Mouse (Mus musculus) kidney, postnatal 0 days (tissue): ENCODE measurements around the gene Gpr35. TPM values are rescaled to one million over a fixed set of nuclear protein-coding genes. Genes with fewer than 3 reads are reported as not detected.
A peak's percentile ranks its signal among the peaks of the same experiment; 100 is the strongest.

Experiments used
- ATAC-seq: fragments of 200-750 bp; cut with Nextera tagmentation; replicated peaks from 2 replicates; pipeline ENCODE4 v1.8.0; 2017; ENCODE audit warnings: low read depth, moderate number of reproducible peaks, moderate TSS enrichment, moderate library complexity; ENCODE audit not compliant: low FRiP score
- DNase-seq: peaks from one replicate; pipeline ENCODE4 v3.0.0-alpha.2; 2016; ENCODE audit warnings: low spot score
- H3K27ac ChIP-seq: fragments of 300-500 bp; sonication (generic); 2 replicates; pipeline ENCODE4 v1.5.1; 2014; ENCODE audit warnings: mild to moderate bottlenecking
- H3K27me3 ChIP-seq: fragments of 300-500 bp; sonication (generic); 2 replicates; pipeline ENCODE4 v1.6.1; 2014; ENCODE audit warnings: low read length, mixed read lengths; ENCODE audit not compliant: insufficient read depth
- H3K36me3 ChIP-seq: fragments of 300-500 bp; sonication (generic); 2 replicates; pipeline ENCODE4 v1.6.1; 2014; ENCODE audit warnings: low read length, mixed read lengths; ENCODE audit not compliant: insufficient read depth
- H3K4me1 ChIP-seq: fragments of 300-500 bp; sonication (generic); replicated peaks from 2 replicates; pipeline ENCODE4 v1.6.1; 2014; ENCODE audit warnings: antibody characterized with exemption, low read length, mixed read lengths; ENCODE audit not compliant: insufficient read depth
- H3K4me2 ChIP-seq: fragments of 300-500 bp; sonication (generic); 2 replicates; pipeline ENCODE4 v1.6.1; 2014; ENCODE audit warnings: mild to moderate bottlenecking, low read length, moderate library complexity, mixed read lengths
- H3K4me3 ChIP-seq: fragments of 300-500 bp; sonication (generic); replicated peaks from 2 replicates; pipeline ENCODE4 v1.5.1; 2014; ENCODE audit warnings: low read depth, low read length
- H3K9ac ChIP-seq: fragments of 300-500 bp; sonication (generic); 2 replicates; pipeline ENCODE4 v1.6.1; 2014; ENCODE audit warnings: low read depth, low read length
- H3K9me3 ChIP-seq: fragments of 300-500 bp; sonication (generic); replicated peaks from 2 replicates; pipeline ENCODE4 v1.6.1; 2016; ENCODE audit warnings: low read length, inconsistent platforms, mixed read lengths
- CTCF ChIP-seq: IDR thresholded peaks from 2 replicates; pipeline ENCODE4 v1.5.1; 2016; ENCODE audit warnings: antibody characterized with exemption, low read depth, mild to moderate bottlenecking, moderate library complexity
- WGBS: fragments of 180-500 bp; shearing (Covaris S2); extraction: QIAGEN DNeasy Blood & Tissue Kit; methylation state at CpG from one replicate; pipeline ENCODE4 v1.1.7; 2014; 5-methylcytosine and 5-hydroxymethylcytosine counted together
- polyA plus RNA-seq: library from polyadenylated mRNA; unstranded; fragments of >200 nt; fragmentation: Nextera tagmentation; extraction: Ambion mirVana; gene quantifications from 2 replicates; pipeline ENCODE4 v1.2.1, GENCODE M21; 2015

Gene Gpr35
- polyA plus RNA-seq, 1 experiment from 2014 or later = 0.42 TPM

GRCm38 (mm10) chr1:93012103-93012585 is 61.5 kb downstream of the Gpr35 start:
- DNase-seq (no peak), ATAC-seq (no peak)
- H3K27ac ChIP-seq = no peak overlapping the region
- no peaks in the 10 kb centered on the region for H3K36me3 ChIP-seq
- H3K27me3 ChIP-seq = no peaks in the 10 kb centered on the region
- H3K4me2 ChIP-seq = no peak overlapping the region
- TF ChIP-seq CTCF = no peak
- WGBS = 63% methylated on average over 7 of the region's 7 CpGs
- H3K4me1 ChIP-seq = no peaks in the 10 kb centered on the region
- H3K9ac ChIP-seq = no peak overlapping the region
- H3K9me3 ChIP-seq = no peaks in the 10 kb centered on the region
- no peak overlapping the region for H3K4me3 ChIP-seq

- Histone ChIP-seq H3K27me3 (no peaks in the 10 kb centered on the region), H3K27ac (no peak overlapping the region), H3K4me2 (no peak overlapping the region), H3K9ac (no peak overlapping the region), H3K4me3 (no peak overlapping the region), H3K9me3 (no peaks in the 10 kb centered on the region), H3K4me1 (no peaks in the 10 kb centered on the region), H3K36me3 (no peaks in the 10 kb centered on the region)
- TF ChIP-seq CTCF = no peak
- DNase-seq = no peak
- 73% methylated on average over 4 of the region's 4 CpGs for WGBS
- no peak for ATAC-seq
Observed at GRCm38 (mm10) chr1:93013367-93013766, 62.7 kb downstream of the Gpr35 start.

DNA sequence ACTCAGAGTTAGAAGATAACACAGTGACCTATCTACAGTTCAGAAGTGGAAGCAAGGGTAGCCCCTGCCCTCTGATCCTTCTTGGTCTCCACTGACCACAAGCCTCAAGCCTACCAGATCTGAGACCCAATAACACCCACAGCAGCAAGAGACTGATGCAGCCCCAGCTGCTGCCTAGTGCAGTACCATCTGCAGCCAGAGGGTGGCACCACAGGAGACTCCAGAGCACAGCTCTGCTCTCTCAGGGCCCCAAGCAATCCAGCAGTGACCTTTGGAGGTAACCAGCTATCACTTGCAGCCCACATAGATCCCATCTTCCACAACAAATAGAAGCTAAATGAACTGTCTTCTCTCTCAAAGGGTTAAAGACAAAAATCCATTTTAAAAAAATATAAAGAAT is 63.8 kb downstream of the Gpr35 start:
- ATAC-seq (no peak), DNase-seq (peak; percentile 77)
- H3K9me3 ChIP-seq = no peaks in the 10 kb centered on the region
- no peak overlapping the region for H3K4me3 ChIP-seq
- H3K4me1 ChIP-seq = no peaks in the 10 kb centered on the region
- H3K27me3 ChIP-seq = no peaks in the 10 kb centered on the region
- H3K36me3 ChIP-seq = no peaks in the 10 kb centered on the region
- H3K9ac ChIP-seq = no peak overlapping the region
- no peak overlapping the region for H3K27ac ChIP-seq
- no peak overlapping the region for H3K4me2 ChIP-seq
- peak; percentile 85 for TF ChIP-seq CTCF

- ATAC-seq (no peak), DNase-seq (no peak)
- Histone ChIP-seq H3K27ac (no peak overlapping the region), H3K4me3 (no peak overlapping the region), H3K36me3 (no peaks in the 10 kb centered on the region), H3K9ac (no peak overlapping the region), H3K9me3 (no peaks in the 10 kb centered on the region), H3K4me1 (no peaks in the 10 kb centered on the region), H3K4me2 (no peak overlapping the region), H3K27me3 (no peaks in the 10 kb centered on the region)
- 67% methylated on average over 2 of the region's 2 CpGs for WGBS
- TF ChIP-seq CTCF = no peak
Observed at GRCm38 (mm10) chr1:93015136-93015535, 64.5 kb downstream of the Gpr35 start.

GRCm38 (mm10) chr1:93018716-93019115 is 68.1 kb downstream of the Gpr35 start:
- no peak overlapping the region for H3K27ac ChIP-seq
- DNase-seq (no peak), ATAC-seq (no peak)
- no peak for TF ChIP-seq CTCF
- no peaks in the 10 kb centered on the region for H3K9me3 ChIP-seq
- H3K9ac ChIP-seq = no peak overlapping the region
- H3K4me2 ChIP-seq = no peak overlapping the region
- H3K27me3 ChIP-seq = no peaks in the 10 kb centered on the region
- no peaks in the 10 kb centered on the region for H3K4me1 ChIP-seq
- no peak overlapping the region for H3K4me3 ChIP-seq
- 80% methylated on average over 10 of the region's 10 CpGs for WGBS
- no peaks in the 10 kb centered on the region for H3K36me3 ChIP-seq

DNA sequence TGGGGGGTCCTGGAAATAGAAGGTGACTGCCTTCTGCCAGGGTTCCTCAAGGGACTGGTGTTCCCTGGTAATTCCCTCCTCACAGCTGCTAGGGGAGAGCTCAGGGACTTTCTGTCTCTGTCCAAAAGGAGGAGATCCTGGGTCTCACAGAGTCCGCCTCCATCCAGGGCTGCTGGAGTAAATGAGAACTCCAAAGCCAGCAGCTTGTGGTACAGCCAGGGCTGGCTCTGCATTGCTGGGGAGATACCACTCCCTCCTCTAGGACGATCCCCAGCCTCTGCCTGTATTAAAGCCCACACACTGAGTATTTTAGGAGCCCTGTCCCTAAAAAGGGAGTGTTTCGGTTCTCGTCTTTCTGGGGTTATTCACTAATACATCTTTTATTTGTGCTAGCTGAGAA is 69.9 kb downstream of the Gpr35 start:
- TF ChIP-seq CTCF = no peak
- Histone ChIP-seq H3K9ac (no peak overlapping the region), H3K9me3 (no peaks in the 10 kb centered on the region), H3K4me2 (no peak overlapping the region), H3K4me1 (no peaks in the 10 kb centered on the region), H3K36me3 (no peaks in the 10 kb centered on the region), H3K27ac (no peak overlapping the region), H3K27me3 (no peaks in the 10 kb centered on the region), H3K4me3 (no peak overlapping the region)
- ATAC-seq (no peak), DNase-seq (no peak)
- whole genome bisulfite sequencing = 73% methylated on average over 4 of the region's 4 CpGs

DNA sequence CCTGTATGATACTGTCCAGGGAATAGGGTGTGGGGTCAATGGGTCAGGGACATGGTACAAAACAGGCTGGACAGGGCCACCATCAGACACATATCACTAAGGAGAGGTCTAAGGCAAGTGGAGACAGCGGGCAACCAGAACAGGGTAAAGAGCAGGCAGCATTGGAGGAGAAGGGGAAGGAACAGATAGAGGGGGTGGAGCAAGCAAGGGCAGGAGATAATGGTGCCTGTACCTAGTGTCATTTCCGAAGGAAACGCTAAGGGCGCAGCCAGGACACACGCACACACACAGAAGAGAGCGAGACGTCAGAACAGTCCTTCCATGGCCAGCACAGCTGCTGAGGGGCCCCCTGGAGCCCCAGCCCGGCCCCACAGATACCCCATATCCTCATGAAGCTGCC is 75.9 kb downstream of the Gpr35 start:
- no peak for TF ChIP-seq CTCF
- H3K9me3 ChIP-seq = no peaks in the 10 kb centered on the region
- 80% methylated on average over 8 of the region's 8 CpGs for WGBS
- no peak overlapping the region for H3K9ac ChIP-seq
- no peaks in the 10 kb centered on the region for H3K27me3 ChIP-seq
- no peaks in the 10 kb centered on the region for H3K4me1 ChIP-seq
- H3K4me3 ChIP-seq = no peak overlapping the region
- H3K36me3 ChIP-seq = no peaks in the 10 kb centered on the region
- no peak for ATAC-seq
- no peak for DNase-seq
- no peak overlapping the region for H3K27ac ChIP-seq
- H3K4me2 ChIP-seq = no peak overlapping the region
